Mouse (Mus musculus) heart, adult 2 months (tissue): Measurements from ENCODE around the gene Tnfrsf21. TPM values are rescaled to one million over a fixed set of nuclear protein-coding genes. Genes with fewer than 3 reads are reported as not detected.

Experiments
- DNase-seq, 2 experiments: peaks; one replicate each; pipeline ENCODE4 v3.0.0; 2021
- H3K27ac ChIP-seq: fragments of 200-600 bp; 2 replicates; pipeline ENCODE4 v1.8.1; 2022
- H3K27me3 ChIP-seq: fragments of 200-500 bp; 2 replicates; pipeline ENCODE4 v1.6.1; 2012; ENCODE audit warnings: mild to moderate bottlenecking, low read length, inconsistent platforms, mixed read lengths; ENCODE audit not compliant: control insufficient read depth, insufficient read depth
- H3K36me3 ChIP-seq: fragments of 200-500 bp; 2 replicates; pipeline ENCODE4 v1.6.1; 2012; ENCODE audit warnings: low read length, inconsistent platforms; ENCODE audit not compliant: control insufficient read depth, insufficient read depth
- H3K4me1 ChIP-seq: fragments of 200-500 bp; 2 replicates; pipeline ENCODE4 v1.6.1; 2011; ENCODE audit warnings: low read length; ENCODE audit not compliant: control insufficient read depth, insufficient read depth
- H3K4me3 ChIP-seq: fragments of 200-600 bp; 2 replicates; pipeline ENCODE4 v1.8.1; 2022
- H3K79me2 ChIP-seq: fragments of 200-500 bp; replicated peaks from 2 replicates; pipeline ENCODE4 v1.6.1; 2012; ENCODE audit warnings: mild to moderate bottlenecking, inconsistent platforms, low read length, moderate library complexity, mixed read lengths; ENCODE audit not compliant: control insufficient read depth, insufficient read depth
- H3K9ac ChIP-seq: fragments of 200-500 bp; 2 replicates; pipeline ENCODE4 v1.6.1; 2012; ENCODE audit warnings: low read depth, mild to moderate bottlenecking, control low read depth, inconsistent platforms, low read length, mixed read lengths
- CTCF ChIP-seq: fragments of 200-600 bp; IDR thresholded peaks from 2 replicates; pipeline ENCODE4 v1.8.1; 2022; ENCODE audit warnings: antibody characterized with exemption, mild to moderate bottlenecking, moderate library complexity
- EP300 ChIP-seq: fragments of 200-500 bp; IDR thresholded peaks from 2 replicates; pipeline ENCODE4 v1.6.1; 2011; ENCODE audit warnings: low read depth, low read length, control low read depth; ENCODE audit not compliant: insufficient read depth
- POLR2A ChIP-seq: fragments of 200-500 bp; IDR thresholded peaks from 2 replicates; pipeline ENCODE4 v1.6.1; 2011; ENCODE audit warnings: mild to moderate bottlenecking, low read depth, low read length, control low read depth; ENCODE audit not compliant: insufficient read depth
- WGBS: fragments of 180-500 bp; shearing (Covaris S2); methylation state at CpG from one replicate; pipeline ENCODE4 v1.1.7; 2018; 5-methylcytosine and 5-hydroxymethylcytosine counted together
- intact Hi-C: fragments of 180-260 bp; cut with DNase I; formaldehyde crosslinking; loops from one replicate; pipeline ENCODE4 v1.15.1; 2025
- polyA plus RNA-seq: library from polyadenylated mRNA; depleted of rRNA; stranded (reverse); fragments of >200 nt; gene quantifications from 2 replicates; pipeline ENCODE4 v1.2.3, GENCODE M21; 2012; rRNA removed
- total RNA-seq, 2 experiments: library from RNA; stranded (reverse); gene quantifications; 2 replicates each; pipeline ENCODE4 v1.2.3; 2021

The Tnfrsf21 gene
- total and polyA plus RNA-seq, 3 experiments, result 9.2 to 14.6 (median 14.2) TPM

GRCm38 (mm10) chr17:43138356-43138755 lies 122.0 kb downstream of the Tnfrsf21 start:
- TF ChIP-seq POLR2A (no peak), EP300 (no peak), CTCF (no peak)
- no peak for DNase-seq
- Histone ChIP-seq H3K36me3 (no peaks in the 10 kb centered on the region), H3K27me3 (no peaks in the 10 kb centered on the region), H3K9ac (no peak overlapping the region), H3K4me1 (peaks cover 2% of the 10 kb centered on the region), H3K79me2 (no peaks in the 10 kb centered on the region), H3K27ac (no peak overlapping the region), H3K4me3 (no peak overlapping the region)
- 81% methylated on average over 7 of the region's 7 CpGs for WGBS
- intact Hi-C loops, result no loop called here

Other genes starting within 250 kb of the Tnfrsf21 start
- 10 to 100 TPM; 16.9 to 17.8 TPM for gene Cd2ap, start 139.9 kb upstream of the Tnfrsf21 start, total RNA-seq
- 5.0 and 9.7 TPM in 2 replicates for gene Cd2ap, start 139.9 kb upstream of the Tnfrsf21 start, polyA plus RNA-seq